Mouse (Mus musculus): ENCODE data around the gene Pgf.

- TF ChIP-seq MYC (IDR thresholded peaks at IDR 0.05; ENCODE audit: low read depth, low read length) (no peak), POLR2A (IDR thresholded peaks at IDR 0.05; ENCODE audit: control insufficient read depth in 1 of 2, insufficient read depth in 1 of 2, low read depth in 1 of 2, low read length in 2 of 2, poor library complexity in 1 of 2) (no peak), CHD2 (IDR thresholded peaks at IDR 0.05; ENCODE audit: low read length) (no peak), GABPA (IDR thresholded peaks at IDR 0.05; ENCODE audit: low read depth, low read length) (no peak), NELFE (IDR thresholded peaks at IDR 0.05; ENCODE audit: low read depth, low read length) (no peak), EP300 (IDR thresholded peaks at IDR 0.05; ENCODE audit: low read depth in 1 of 2, low read length in 2 of 2) (no peak), MEF2A (IDR thresholded peaks at IDR 0.05; ENCODE audit: extremely low read depth, insufficient replicate concordance, low read depth, low read length, poor library complexity, severe bottlenecking) (no peak), MXI1 (IDR thresholded peaks at IDR 0.05; ENCODE audit: low read depth, low read length) (no peak), POLR2AphosphoS2 (IDR thresholded peaks at IDR 0.05; ENCODE audit: low read length) (no peak), POLR2AphosphoS5 (IDR thresholded peaks at IDR 0.05; ENCODE audit: borderline replicate concordance, low read depth, low read length) (no peak), CTCF (IDR thresholded peaks at IDR 0.05 in 2 of 3, conservative IDR thresholded peaks at IDR 0.05 in 1 of 3; ENCODE audit: control insufficient read depth in 1 of 3, insufficient read depth in 1 of 3, low read depth in 2 of 3, low read length in 3 of 3, poor library complexity in 1 of 3, severe bottlenecking in 1 of 3) (no peak), ZC3H11A (IDR thresholded peaks at IDR 0.05; ENCODE audit: low read depth, low read length) (no peak), MYB (IDR thresholded peaks at IDR 0.05; ENCODE audit: low read depth, low read length) (no peak)
Observed at GRCm38 (mm10) chr12:85129426-85129978, 48.1 kb downstream of the Pgf start.
